Mouse (Mus musculus): ENCODE results near the gene Col25a1. TPM values are rescaled to one million over a fixed set of nuclear protein-coding genes. Genes with fewer than 3 reads are reported as not detected.

Gene Col25a1
- polyA plus RNA-seq (2014; fragmentation: Nextera tagmentation; extraction: Ambion mirVana), result 6.3 and 8.1 TPM in 2 replicates

DNA sequence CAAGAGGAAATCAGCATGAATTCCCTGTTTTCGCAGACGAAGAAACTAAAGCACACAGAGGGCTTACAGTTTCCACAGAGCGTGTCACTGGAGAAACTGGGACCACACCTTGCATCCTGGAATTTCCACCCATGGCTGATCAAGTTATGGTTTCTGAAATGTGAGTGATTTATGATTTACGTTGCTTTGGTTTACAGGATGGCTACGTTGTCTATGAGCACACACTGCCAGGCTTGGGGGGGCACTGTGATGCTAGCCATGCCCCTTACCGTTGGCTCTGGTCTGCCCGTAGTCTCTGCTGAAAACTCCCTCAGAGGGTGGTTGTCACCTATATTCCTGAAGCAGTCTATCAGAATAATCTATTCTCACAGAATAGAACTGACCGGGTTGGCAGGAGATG, at the start of gene Col25a1:
Gene Col25a1 (plus strand): TSS at position 301 of the 400 bp plus-strand sequence.
- no peaks in the 10 kb centered on the region for H3K27me3 ChIP-seq (ENCODE audit: control insufficient read depth, insufficient read depth, low read length)
- DNase-seq (ENCODE audit: low spot score) (no peak), ATAC-seq (ENCODE audit: low FRiP score) (no peak)
- WGBS, result 90% methylated on average over 8 of the region's 8 CpGs
- H3K4me2 ChIP-seq (replicated peaks), result no peak within 1 kb of the TSS
- H3K4me3 ChIP-seq (replicated peaks; ENCODE audit: low read length), result no peak within 1 kb of the TSS
- no peak within 1 kb of the TSS for H3K9ac ChIP-seq
- H3K4me1 ChIP-seq (replicated peaks; ENCODE audit: control insufficient read depth, insufficient read depth, low read length), result no peaks in the 10 kb centered on the region
- H3K36me3 ChIP-seq (replicated peaks; ENCODE audit: control insufficient read depth, insufficient read depth), result no peaks in the 10 kb centered on the region
- no peaks in the 10 kb centered on the region for H3K9me3 ChIP-seq (ENCODE audit: control insufficient read depth, low read length)
- H3K27ac ChIP-seq, result no peak within 1 kb of the TSS

DNA sequence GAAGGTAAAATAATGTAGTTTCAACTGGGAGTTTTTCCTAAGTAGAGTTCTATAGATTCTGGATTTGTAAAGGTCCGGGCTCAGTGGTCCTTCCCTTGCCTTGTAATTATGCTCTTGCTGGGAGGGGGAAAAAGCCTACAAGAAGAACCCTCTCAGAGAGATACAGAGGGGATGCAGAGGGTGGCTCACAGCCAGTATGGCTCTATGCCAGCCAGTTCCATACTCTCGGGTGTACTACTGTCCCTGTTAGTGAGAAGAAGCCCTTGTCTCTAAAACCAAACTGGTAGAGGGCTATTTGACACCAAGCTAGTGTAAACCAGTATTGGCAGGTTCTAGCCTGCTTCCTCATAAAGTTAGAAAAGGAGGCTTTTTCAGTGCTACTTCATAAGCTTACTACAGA, 48.0 kb upstream of the Col25a1 start:
- Histone ChIP-seq H3K27me3 (ENCODE audit: control insufficient read depth, insufficient read depth, low read length) (no peaks in the 10 kb centered on the region), H3K9me3 (ENCODE audit: control insufficient read depth, low read length) (no peaks in the 10 kb centered on the region), H3K4me1 (replicated peaks; ENCODE audit: control insufficient read depth, insufficient read depth, low read length) (no peaks in the 10 kb centered on the region), H3K9ac (no peak overlapping the region), H3K4me3 (replicated peaks; ENCODE audit: low read length) (no peak overlapping the region), H3K27ac (no peak overlapping the region), H3K36me3 (replicated peaks; ENCODE audit: control insufficient read depth, insufficient read depth) (no peaks in the 10 kb centered on the region), H3K4me2 (replicated peaks) (no peak overlapping the region)
- no peak for ATAC-seq (ENCODE audit: low FRiP score)
- no peak for DNase-seq (ENCODE audit: low spot score)
- WGBS, result 55% methylated on average over 2 of the region's 2 CpGs

DNA sequence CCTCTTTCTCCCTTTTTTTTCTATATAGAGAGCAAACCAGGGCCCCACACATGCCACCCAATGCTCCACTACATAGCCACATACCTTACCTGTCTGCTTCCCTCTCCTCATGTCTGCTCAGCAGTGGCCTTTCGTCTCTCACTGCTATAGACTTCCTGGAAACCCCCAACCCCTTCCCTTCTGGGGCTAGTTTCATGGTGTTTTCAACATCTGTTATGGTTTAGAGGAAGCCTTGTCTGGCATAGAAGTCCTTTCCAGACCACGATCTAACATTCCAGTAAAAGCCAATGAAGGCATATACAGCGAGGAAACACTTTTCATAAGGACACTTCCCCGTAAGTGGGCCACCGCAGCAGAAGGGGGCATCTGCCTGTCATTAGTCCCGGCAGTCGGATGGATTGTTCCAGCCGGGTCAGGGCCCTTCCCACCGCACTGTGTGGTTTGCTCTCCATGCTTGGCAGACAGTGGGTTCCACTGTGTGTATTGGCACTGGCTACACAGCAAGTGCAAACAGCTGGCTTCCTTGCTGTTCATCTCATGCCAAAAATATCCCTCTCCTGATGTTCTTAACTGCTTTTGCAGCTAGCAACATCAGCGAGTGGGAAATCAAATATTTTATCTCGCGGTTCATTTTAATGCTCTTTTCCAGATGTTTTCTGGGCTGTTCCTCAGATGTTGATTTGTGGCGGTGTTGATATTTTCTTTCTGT, 44.8 kb upstream of the Col25a1 start:
- WGBS, result 81% methylated on average over 13 of the region's 13 CpGs
- ATAC-seq (ENCODE audit: low FRiP score), result no peak
- Histone ChIP-seq H3K27ac (no peak overlapping the region), H3K9me3 (ENCODE audit: control insufficient read depth, low read length) (no peaks in the 10 kb centered on the region), H3K36me3 (replicated peaks; ENCODE audit: control insufficient read depth, insufficient read depth) (no peaks in the 10 kb centered on the region), H3K4me3 (replicated peaks; ENCODE audit: low read length) (no peak overlapping the region), H3K4me2 (replicated peaks) (no peak overlapping the region), H3K9ac (no peak overlapping the region), H3K27me3 (ENCODE audit: control insufficient read depth, insufficient read depth, low read length) (no peaks in the 10 kb centered on the region), H3K4me1 (replicated peaks; ENCODE audit: control insufficient read depth, insufficient read depth, low read length) (no peaks in the 10 kb centered on the region)
- no peak for DNase-seq (ENCODE audit: low spot score)

DNA sequence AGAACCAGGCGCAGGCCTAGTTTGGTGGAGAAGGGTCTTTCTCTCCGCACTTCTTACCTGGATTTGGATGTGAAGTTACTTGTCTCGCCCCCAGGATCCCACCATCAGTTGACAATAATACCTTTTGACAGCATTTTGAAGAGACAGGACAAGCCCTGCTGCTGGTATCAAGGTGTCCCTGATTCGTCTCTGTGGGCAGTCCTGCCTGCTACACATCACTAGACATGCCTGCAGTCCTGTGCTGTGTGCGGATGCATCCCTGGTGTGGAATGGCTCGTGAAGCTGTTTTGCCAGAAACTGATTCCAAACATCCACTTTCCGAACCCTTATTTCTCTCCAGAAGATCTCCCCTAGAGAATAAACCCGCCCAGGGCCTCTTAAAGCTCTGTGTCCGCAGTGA, 43.8 kb upstream of the Col25a1 start:
- Histone ChIP-seq H3K4me2 (replicated peaks) (no peak overlapping the region), H3K27me3 (ENCODE audit: control insufficient read depth, insufficient read depth, low read length) (no peaks in the 10 kb centered on the region), H3K4me1 (replicated peaks; ENCODE audit: control insufficient read depth, insufficient read depth, low read length) (no peaks in the 10 kb centered on the region), H3K36me3 (replicated peaks; ENCODE audit: control insufficient read depth, insufficient read depth) (no peaks in the 10 kb centered on the region), H3K4me3 (replicated peaks; ENCODE audit: low read length) (no peak overlapping the region), H3K27ac (no peak overlapping the region), H3K9me3 (ENCODE audit: control insufficient read depth, low read length) (no peaks in the 10 kb centered on the region), H3K9ac (no peak overlapping the region)
- no peak for ATAC-seq (ENCODE audit: low FRiP score)
- 84% methylated on average over 9 of the region's 9 CpGs for WGBS
- no peak for DNase-seq (ENCODE audit: low spot score)

DNA sequence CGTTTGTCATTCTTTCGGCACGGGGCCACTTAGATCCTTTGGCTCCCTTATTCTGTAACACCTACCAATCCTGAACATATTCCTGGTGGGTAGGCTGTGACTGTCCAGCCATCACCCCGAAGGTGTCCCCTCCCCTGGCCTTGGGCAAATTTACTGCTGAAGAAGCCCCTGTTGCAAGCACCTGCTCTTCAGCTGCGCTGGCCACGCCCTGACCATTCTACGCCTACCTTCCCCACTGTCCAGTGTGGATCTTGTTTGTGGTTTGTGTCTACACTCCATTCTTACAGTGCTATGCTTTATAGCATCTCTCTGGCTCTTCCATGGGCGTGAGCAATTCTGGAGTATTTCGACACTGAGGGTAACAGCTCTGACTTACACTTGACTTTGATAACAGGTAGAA, 42.6 kb upstream of the Col25a1 start:
- no peak for ATAC-seq (ENCODE audit: low FRiP score)
- DNase-seq (ENCODE audit: low spot score), result no peak
- Histone ChIP-seq H3K9ac (no peak overlapping the region), H3K9me3 (ENCODE audit: control insufficient read depth, low read length) (no peaks in the 10 kb centered on the region), H3K4me2 (replicated peaks) (no peak overlapping the region), H3K4me1 (replicated peaks; ENCODE audit: control insufficient read depth, insufficient read depth, low read length) (no peaks in the 10 kb centered on the region), H3K27ac (no peak overlapping the region), H3K4me3 (replicated peaks; ENCODE audit: low read length) (no peak overlapping the region), H3K36me3 (replicated peaks; ENCODE audit: control insufficient read depth, insufficient read depth) (no peaks in the 10 kb centered on the region), H3K27me3 (ENCODE audit: control insufficient read depth, insufficient read depth, low read length) (no peaks in the 10 kb centered on the region)
- WGBS, result 93% methylated on average over 9 of the region's 9 CpGs

DNA sequence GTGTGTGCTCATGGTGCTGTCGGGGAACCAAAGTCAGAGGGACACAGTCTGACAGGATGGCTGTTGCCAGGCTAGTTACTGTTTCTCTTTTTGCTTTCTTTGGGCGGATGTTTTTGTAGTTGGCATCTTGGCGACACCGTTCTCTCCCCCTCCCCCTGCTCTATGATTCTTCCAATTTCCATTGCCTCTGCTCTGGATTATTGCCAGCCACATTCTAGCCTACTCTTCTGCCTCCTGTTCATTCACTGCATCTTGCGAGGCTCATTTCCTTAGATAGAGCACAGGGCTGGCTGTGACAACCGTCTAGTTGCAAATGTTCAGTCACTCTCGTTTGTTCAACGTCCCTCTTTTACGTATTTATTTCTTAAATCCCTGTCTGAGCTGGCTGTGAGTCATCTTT, 40.8 kb upstream of the Col25a1 start:
- H3K4me1 ChIP-seq (replicated peaks; ENCODE audit: control insufficient read depth, insufficient read depth, low read length), result no peaks in the 10 kb centered on the region
- no peak for DNase-seq (ENCODE audit: low spot score)
- H3K9ac ChIP-seq, result no peak overlapping the region
- 71% methylated on average over 9 of the region's 9 CpGs for WGBS
- ATAC-seq (ENCODE audit: low FRiP score), result no peak
- H3K9me3 ChIP-seq (ENCODE audit: control insufficient read depth, low read length), result no peaks in the 10 kb centered on the region
- no peak overlapping the region for H3K4me3 ChIP-seq (replicated peaks; ENCODE audit: low read length)
- no peak overlapping the region for H3K4me2 ChIP-seq (replicated peaks)
- no peaks in the 10 kb centered on the region for H3K36me3 ChIP-seq (replicated peaks; ENCODE audit: control insufficient read depth, insufficient read depth)
- H3K27ac ChIP-seq, result no peak overlapping the region
- no peaks in the 10 kb centered on the region for H3K27me3 ChIP-seq (ENCODE audit: control insufficient read depth, insufficient read depth, low read length)

DNA sequence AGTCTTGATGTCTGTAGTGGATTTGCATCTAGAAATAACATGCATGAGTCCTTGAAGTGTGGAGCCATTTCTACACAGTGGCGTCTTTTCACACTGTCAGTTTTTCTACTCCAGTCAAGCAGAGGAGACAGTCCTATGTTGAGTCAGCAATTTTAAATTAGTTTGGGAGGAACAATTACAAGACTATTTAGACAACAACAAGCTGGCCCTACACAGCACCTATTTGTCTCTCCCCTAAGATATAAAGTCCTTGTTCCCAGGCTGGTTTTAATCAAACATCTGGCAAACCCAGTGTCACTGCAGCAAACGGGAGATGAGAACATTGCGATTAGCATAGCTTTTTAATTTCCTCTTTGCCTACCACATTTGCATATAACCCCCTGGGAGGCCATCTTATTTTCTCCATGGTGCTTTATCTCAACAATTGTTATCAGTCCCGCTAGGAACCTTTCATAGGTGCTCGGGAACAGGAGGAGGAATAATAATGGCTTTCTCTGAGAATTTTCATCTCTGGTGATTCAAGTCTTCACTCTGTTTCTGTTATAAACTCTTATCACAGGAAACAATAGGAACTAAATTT, 37.1 kb upstream of the Col25a1 start:
- Histone ChIP-seq H3K9ac (no peak overlapping the region), H3K4me1 (replicated peaks; ENCODE audit: control insufficient read depth, insufficient read depth, low read length) (no peaks in the 10 kb centered on the region), H3K27ac (no peak overlapping the region), H3K4me2 (replicated peaks) (no peak overlapping the region), H3K27me3 (ENCODE audit: control insufficient read depth, insufficient read depth, low read length) (no peaks in the 10 kb centered on the region), H3K36me3 (replicated peaks; ENCODE audit: control insufficient read depth, insufficient read depth) (no peaks in the 10 kb centered on the region), H3K9me3 (ENCODE audit: control insufficient read depth, low read length) (no peaks in the 10 kb centered on the region), H3K4me3 (replicated peaks; ENCODE audit: low read length) (no peak overlapping the region)
- 30% methylated on average over 5 of the region's 5 CpGs for WGBS
- ATAC-seq (ENCODE audit: low FRiP score) (no peak), DNase-seq (ENCODE audit: low spot score) (no peak)

DNA sequence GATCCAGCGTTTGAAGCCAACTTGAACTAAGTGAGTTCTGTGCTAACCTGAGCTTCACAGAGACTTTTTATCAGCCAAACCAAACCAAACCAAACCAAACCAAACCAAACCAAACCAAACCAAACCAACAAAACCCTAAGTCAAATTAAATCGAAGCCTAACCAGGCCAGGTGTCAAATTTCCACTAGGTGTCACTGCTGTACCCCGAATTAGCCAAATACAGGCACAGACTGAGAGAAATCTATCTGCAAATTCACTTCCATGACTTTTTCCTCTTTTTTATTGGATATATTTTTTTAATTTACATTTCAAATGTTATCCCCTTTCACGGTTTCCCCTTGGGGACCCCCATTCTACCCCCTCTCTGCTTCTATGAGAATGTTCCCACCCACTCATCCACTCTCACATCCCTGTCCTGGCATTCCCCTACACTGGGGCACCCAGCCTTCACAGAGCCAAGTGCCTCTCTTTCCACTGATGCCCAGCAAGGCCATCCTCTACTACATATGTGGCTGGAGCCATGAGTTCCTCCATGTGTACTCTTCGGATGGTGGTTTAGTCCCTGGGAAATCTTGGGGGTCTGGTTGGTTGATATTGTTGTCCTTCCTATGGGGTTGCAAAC, 36.0 kb upstream of the Col25a1 start:
- H3K27me3 ChIP-seq (ENCODE audit: control insufficient read depth, insufficient read depth, low read length), result no peaks in the 10 kb centered on the region
- no peak; the same call in 1 of the 2 replicates for ATAC-seq (ENCODE audit: low FRiP score)
- H3K4me1 ChIP-seq (replicated peaks; ENCODE audit: control insufficient read depth, insufficient read depth, low read length), result no peaks in the 10 kb centered on the region
- 0 out of 2 replicates have a peak overlapping the region, but pooled peaks have one; percentile 7 for H3K27ac ChIP-seq
- no peaks in the 10 kb centered on the region for H3K36me3 ChIP-seq (replicated peaks; ENCODE audit: control insufficient read depth, insufficient read depth)
- H3K4me2 ChIP-seq (replicated peaks), result no peak overlapping the region
- H3K9ac ChIP-seq, result no peak overlapping the region
- no peaks in the 10 kb centered on the region for H3K9me3 ChIP-seq (ENCODE audit: control insufficient read depth, low read length)
- peak; percentile 91 for DNase-seq (ENCODE audit: low spot score)
- 44% methylated on average over 5 of the region's 5 CpGs for WGBS
- no peak overlapping the region for H3K4me3 ChIP-seq (replicated peaks; ENCODE audit: low read length)

DNA sequence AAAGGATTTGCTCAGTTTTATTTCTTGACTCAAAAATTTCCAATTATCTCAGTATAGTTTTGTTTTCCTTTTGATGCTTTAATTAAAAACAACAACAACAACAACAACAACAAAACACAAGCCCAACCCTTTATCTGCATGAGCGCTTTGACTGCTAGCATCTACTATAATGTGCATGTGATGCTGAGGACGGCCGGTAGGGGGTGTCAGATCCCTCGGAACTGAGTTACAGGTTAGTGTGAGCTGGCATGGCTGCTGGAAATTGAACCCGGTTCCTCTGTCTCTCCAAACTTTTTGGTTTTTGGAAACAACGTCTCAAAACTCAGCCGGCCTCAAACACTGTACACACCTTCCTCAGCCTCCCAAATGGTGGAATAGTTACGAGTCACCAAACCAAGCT, 27.8 kb upstream of the Col25a1 start:
- Histone ChIP-seq H3K9ac (no peak overlapping the region), H3K4me3 (replicated peaks; ENCODE audit: low read length) (no peak overlapping the region), H3K9me3 (ENCODE audit: control insufficient read depth, low read length) (no peaks in the 10 kb centered on the region), H3K4me2 (replicated peaks) (no peak overlapping the region), H3K27me3 (ENCODE audit: control insufficient read depth, insufficient read depth, low read length) (no peaks in the 10 kb centered on the region), H3K36me3 (replicated peaks; ENCODE audit: control insufficient read depth, insufficient read depth) (no peaks in the 10 kb centered on the region), H3K27ac (no peak overlapping the region), H3K4me1 (replicated peaks; ENCODE audit: control insufficient read depth, insufficient read depth, low read length) (no peaks in the 10 kb centered on the region)
- 72% methylated on average over 8 of the region's 8 CpGs for WGBS
- no peak for DNase-seq (ENCODE audit: low spot score)
- ATAC-seq (ENCODE audit: low FRiP score), result no peak

All from hindbrain, embryonic 14.5 days (tissue).